Mouse (Mus musculus): ENCODE data around the gene Abca12.

Abca12 gene

DNA sequence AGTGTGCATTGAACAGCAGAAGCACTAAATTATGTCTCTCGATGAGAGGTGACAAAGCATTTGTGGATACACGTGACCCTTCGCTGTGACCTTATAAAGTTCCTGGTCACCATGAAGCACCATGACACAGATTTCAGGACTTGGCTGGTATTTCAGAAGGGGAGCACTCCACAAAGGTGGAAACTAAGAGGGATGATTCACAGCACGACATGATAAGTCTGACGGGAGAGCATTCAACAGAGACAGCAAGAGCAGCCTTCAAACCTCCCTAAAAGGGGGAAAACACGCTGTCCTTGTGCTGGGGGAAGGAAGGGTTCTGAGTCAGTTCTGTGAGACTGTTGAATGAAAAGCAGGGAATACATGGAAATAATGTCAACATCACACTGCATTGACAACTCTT, 218.5 kb downstream of the Abca12 start:
- in situ Hi-C loops (cut with MboI; ENCODE audit: unreplicated experiment in 2 of 2) = no loop called here

DNA sequence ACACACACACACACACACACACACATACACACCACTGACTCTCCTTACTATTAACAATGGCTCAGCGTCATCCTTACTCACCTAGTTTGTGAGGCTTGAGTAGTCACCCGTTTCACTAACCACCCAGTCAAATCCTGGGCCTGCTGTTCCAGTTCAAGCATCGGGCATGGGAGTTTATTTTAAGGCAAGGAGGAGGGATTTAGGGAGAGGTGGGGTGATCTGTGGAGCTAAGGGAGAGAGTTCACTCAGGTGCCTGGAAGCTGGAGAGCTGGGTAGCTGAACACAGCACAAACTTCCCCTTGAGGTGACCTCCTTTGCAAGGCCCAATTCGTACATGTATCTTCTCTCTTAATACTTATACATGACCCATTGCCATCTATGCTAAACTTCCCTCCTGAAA, 219.4 kb downstream of the Abca12 start:
- in situ Hi-C loops (cut with MboI; ENCODE audit: unreplicated experiment in 2 of 2) = no loop called here

DNA sequence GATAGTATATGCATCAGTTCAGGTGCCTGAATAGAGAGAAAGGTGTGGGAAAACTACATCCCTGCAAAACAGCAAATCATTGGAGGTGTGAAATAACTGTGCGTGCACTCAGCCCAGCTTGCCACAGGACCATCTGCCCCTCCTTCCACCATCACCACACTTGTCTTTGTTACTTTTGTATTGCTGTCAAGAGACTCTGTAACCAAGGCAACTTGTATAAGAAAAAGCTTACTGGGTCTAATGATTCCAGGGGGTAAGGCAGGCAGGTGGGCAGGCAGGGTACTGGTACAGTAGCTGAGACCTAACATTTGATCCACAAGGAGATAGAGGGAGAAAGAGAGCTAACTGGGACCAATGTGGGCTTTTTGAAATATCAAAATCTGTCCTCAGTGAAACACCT, 220.8 kb downstream of the Abca12 start:
- in situ Hi-C loops (cut with MboI; ENCODE audit: unreplicated experiment in 2 of 2) = no loop called here

All from v-Abl transformed pro-B cells (cell line).